Mouse (Mus musculus) cerebellum, adult 2 months (tissue): ENCODE data around the gene Sh3yl1.

Experiments used
- CTCF ChIP-seq: fragments of 200-500 bp; IDR thresholded peaks from 2 replicates; pipeline ENCODE4 v1.5.1; 2011; ENCODE audit warnings: low read depth, mild to moderate bottlenecking, control low read depth, low read length, moderate library complexity, borderline replicate concordance; ENCODE audit not compliant: insufficient read depth
- POLR2A ChIP-seq: fragments of 200-500 bp; IDR thresholded peaks from 2 replicates; pipeline ENCODE4 v1.6.1; 2011; ENCODE audit warnings: low read length, control low read depth, borderline replicate concordance; ENCODE audit not compliant: insufficient read depth

- TF ChIP-seq POLR2A (no peak), CTCF (peak; percentile 51; the same call in 1 of the 2 replicates)
Measured at GRCm38 (mm10) chr12:31005010-31005409, 93.5 kb downstream of the Sh3yl1 start.
